Comparison of ENCODE assay signal across 9 mouse cellular contexts in the genomic region with DNA sequence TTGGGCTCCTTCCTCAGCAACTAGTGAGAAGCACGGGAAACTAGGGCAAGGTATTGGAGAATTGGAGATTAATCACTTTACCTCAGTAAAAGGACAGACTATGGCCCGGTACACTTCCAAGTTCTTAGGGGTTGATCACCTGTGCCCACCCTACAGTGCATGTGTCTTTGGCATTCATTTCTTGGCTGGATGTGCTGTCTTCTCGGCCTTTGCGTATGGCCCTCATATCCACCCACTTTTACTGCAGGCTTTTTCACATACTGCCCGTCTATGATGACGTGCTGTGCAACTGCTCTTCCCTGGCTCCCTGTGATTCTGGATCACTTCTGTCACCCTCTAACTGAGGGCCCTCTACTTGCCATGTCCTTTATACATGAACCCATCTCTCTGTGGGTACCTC. TPM values are rescaled to one million over a fixed set of nuclear protein-coding genes. Genes with fewer than 3 reads are reported as not detected.
DNase-seq lines count a peak whose midpoint lies in the region; ATAC-seq lines count a peak whose summit lies in the region.
"Had no signal": no experiment of that assay in that cellular context is flagged by ENCODE, and none has a peak within 500 bp of the region (broad histone marks: within the 10 kb centered on the region; RNA-seq: fewer than 3 reads in every experiment).

No protein-coding gene starts in this region.

- H3K36me3 ChIP-seq in liver, embryonic 12.5 days = peaks cover 14% of the 10 kb centered on the region

- peak overlapping the region; percentile 95 for H3K4me3 ChIP-seq in liver, embryonic 12.5 days

- peak; percentile 95 for DNase-seq in heart, adult 11 months
- DNase-seq in heart, postnatal 14 days = no peak
- peak; percentile 21 for DNase-seq in thymus, postnatal 14 days
- DNase-seq in thymus, postnatal 36 days = no peak
- no peak for DNase-seq in left cerebral cortex, postnatal 25 days (ENCODE audit: low spot score in 2 of 2)
- DNase-seq in lung, postnatal 25 days (ENCODE audit: low spot score) = no peak
- DNase-seq in adrenal gland, postnatal 4 days (ENCODE audit: low spot score in 2 of 2) = no peak

- peaks cover 28% of the 10 kb centered on the region for H3K4me1 ChIP-seq in liver, embryonic 12.5 days

- intact Hi-C loops in heart, postnatal 14 days (cut with DNase I) = loop anchor here (1.0 to 5.0 kb wide), 2 partner anchors 20 to 41 kb away; partner anchors contain the start of gene Hdgf
- intact Hi-C loops in left cerebral cortex, postnatal 25 days (cut with DNase I) = loop anchor here (5.0 kb wide), 1 partner anchor 666 kb away; the partner anchor contains the start of genes Lamtor2 and Ubqln4

- peak overlapping the region; percentile 64 for H3K27ac ChIP-seq in liver, embryonic 12.5 days

- peak overlapping the region; percentile 77 for H3K4me2 ChIP-seq in liver, embryonic 12.5 days

- WGBS in liver, embryonic 12.5 days (ENCODE audit: insufficient replicate concordance) = 82% methylated on average over 6 of the region's 6 CpGs

- no peaks in the 10 kb centered on the region for H3K27me3 ChIP-seq in liver, embryonic 12.5 days (replicated peaks)

- H3K9ac ChIP-seq in liver, embryonic 12.5 days = peak overlapping the region; percentile 56; the same call in 1 of the 2 replicates

- peaks cover 6% of the 10 kb centered on the region; the same call in 1 of the 2 replicates for H3K9me3 ChIP-seq in liver, embryonic 12.5 days (replicated peaks)

- no peak for ATAC-seq in liver, embryonic 12.5 days

RNA-seq across cellular contexts. Expression of gene Prcc, which starts 1.0 kb away (rescaled TPM):
- 10 to 100 TPM; 47.8 to 49.3 TPM for total RNA-seq in heart, postnatal 14 days (2021)
- 8.7 and 8.9 TPM in 2 replicates for polyA plus RNA-seq in liver, embryonic 12.5 days (2016; fragmentation: Nextera tagmentation; extraction: Ambion mirVana)
- total RNA-seq in left cerebral cortex, postnatal 25 days (2021) = 10 to 100 TPM; 63.3 to 67.0 TPM
- total RNA-seq in adrenal gland, postnatal 4 days (2021) = 10 to 100 TPM; 67.0 to 74.2 TPM

RNA-seq across cellular contexts. Expression of gene Hdgf, which starts 19.7 kb away (rescaled TPM):
- total RNA-seq in heart, postnatal 14 days (2021) = 10 to 100 TPM; 88.2 to 91.9 TPM
- polyA plus RNA-seq in liver, embryonic 12.5 days (2016; fragmentation: Nextera tagmentation; extraction: Ambion mirVana) = 393 and 400 TPM in 2 replicates
- total RNA-seq in left cerebral cortex, postnatal 25 days (2021) = 100 to 1,000 TPM; 138 to 146 TPM
- 100 to 1,000 TPM; 205 to 213 TPM for total RNA-seq in adrenal gland, postnatal 4 days (2021)

RNA-seq across cellular contexts. Expression of gene Mrpl24, which starts 32.9 kb away (rescaled TPM):
- total RNA-seq in heart, postnatal 14 days (2021) = 10 to 100 TPM; 65.8 to 71.0 TPM
- polyA plus RNA-seq in liver, embryonic 12.5 days (2016; fragmentation: Nextera tagmentation; extraction: Ambion mirVana) = 57.0 and 57.3 TPM in 2 replicates
- total RNA-seq in left cerebral cortex, postnatal 25 days (2021) = 10 to 100 TPM; 51.4 to 57.7 TPM
- total RNA-seq in adrenal gland, postnatal 4 days (2021) = 100 to 1,000 TPM; 135 to 138 TPM

RNA-seq across cellular contexts. Expression of gene Sh2d2a, which starts 39.9 kb away (rescaled TPM):
- total RNA-seq in heart, postnatal 14 days (2021) = 1 to 10 TPM in 1 of 2 experiments, under 1 TPM in 1; 0.14 to 2.2 TPM
- 0.04 and 0.11 TPM in 2 replicates for polyA plus RNA-seq in liver, embryonic 12.5 days (2016; fragmentation: Nextera tagmentation; extraction: Ambion mirVana)
- not detected for total RNA-seq in left cerebral cortex, postnatal 25 days (2021)
- total RNA-seq in adrenal gland, postnatal 4 days (2021) = under 1 TPM; 0.25 to 0.51 TPM
- polyA plus RNA-seq: embryonic facial prominence, embryonic 11.5 days had no signal

RNA-seq across cellular contexts. Expression of gene Isg20l2, which starts 43.7 kb away (rescaled TPM):
- total RNA-seq in heart, postnatal 14 days (2021) = 10 to 100 TPM; 15.7 TPM
- 51.9 and 52.2 TPM in 2 replicates for polyA plus RNA-seq in liver, embryonic 12.5 days (2016; fragmentation: Nextera tagmentation; extraction: Ambion mirVana)
- total RNA-seq in left cerebral cortex, postnatal 25 days (2021) = 10 to 100 TPM; 12.8 to 16.0 TPM
- 10 to 100 TPM; 31.0 to 33.5 TPM for total RNA-seq in adrenal gland, postnatal 4 days (2021)

Comparison
In these comparisons a context has a peak if more than half of its experiments do, and no peak if none do; other contexts are left out.
1. DNase-seq: peak in heart, adult 11 months (single experiment) and thymus, postnatal 14 days (single experiment); none in heart, postnatal 14 days (0 of 2), thymus, postnatal 36 days (0 of 2), left cerebral cortex, postnatal 25 days (0 of 2), lung, postnatal 25 days (single experiment) and adrenal gland, postnatal 4 days (0 of 2).